Mouse (Mus musculus) embryonic facial prominence, embryonic 11.5 days (tissue): ENCODE data around the gene Myog. TPM values are rescaled to one million over a fixed set of nuclear protein-coding genes. Genes with fewer than 3 reads are reported as not detected.

Source experiments
- ATAC-seq: fragments of 200-750 bp; cut with Nextera tagmentation; replicated peaks from 2 replicates; pipeline ENCODE4 v1.8.0; 2017; ENCODE audit warnings: low read depth; ENCODE audit not compliant: insufficient number of reproducible peaks, low FRiP score, low TSS enrichment
- DNase-seq: peaks from one replicate; pipeline ENCODE4 v3.0.0-alpha.2; 2015; ENCODE audit warnings: low spot score
- H3K27ac ChIP-seq: fragments of 300-500 bp; sonication (generic); replicated peaks from 2 replicates; pipeline ENCODE4 v1.5.1; 2014; ENCODE audit warnings: mild to moderate bottlenecking, low read depth, low read length, control low read depth
- H3K27me3 ChIP-seq: fragments of 300-500 bp; sonication (generic); 2 replicates; pipeline ENCODE4 v1.6.1; 2014; ENCODE audit warnings: mild to moderate bottlenecking, low read length, moderate library complexity, mixed read lengths; ENCODE audit not compliant: control insufficient read depth, insufficient read depth
- H3K36me3 ChIP-seq: fragments of 300-500 bp; sonication (generic); replicated peaks from 2 replicates; pipeline ENCODE4 v1.6.1; 2014; ENCODE audit warnings: low read depth, mild to moderate bottlenecking, low read length, moderate library complexity, mixed read lengths; ENCODE audit not compliant: control insufficient read depth, insufficient read depth
- H3K4me1 ChIP-seq: fragments of 300-500 bp; sonication (generic); 2 replicates; pipeline ENCODE4 v1.6.1; 2014; ENCODE audit warnings: low read length, mixed read lengths; ENCODE audit not compliant: control insufficient read depth, insufficient read depth
- H3K4me2 ChIP-seq: fragments of 300-500 bp; sonication (generic); 2 replicates; pipeline ENCODE4 v1.6.1; 2014; ENCODE audit warnings: low read depth, mild to moderate bottlenecking, control low read depth, low read length, moderate library complexity
- H3K4me3 ChIP-seq: fragments of 300-500 bp; sonication (generic); 2 replicates; pipeline ENCODE4 v1.5.1; 2014; ENCODE audit warnings: low read depth, low read length, control low read depth
- H3K9ac ChIP-seq: fragments of 300-500 bp; sonication (generic); replicated peaks from 2 replicates; pipeline ENCODE4 v1.6.1; 2014; ENCODE audit warnings: mild to moderate bottlenecking, control low read depth, low read length
- H3K9me3 ChIP-seq: fragments of 300-500 bp; sonication (generic); replicated peaks from 2 replicates; pipeline ENCODE4 v1.6.1; 2016; ENCODE audit warnings: mild to moderate bottlenecking, low read length, inconsistent platforms, mixed read lengths; ENCODE audit not compliant: control insufficient read depth
- WGBS: fragments of 180-500 bp; shearing (Covaris S2); extraction: QIAGEN DNeasy Blood & Tissue Kit; methylation state at CpG from one replicate; pipeline ENCODE4 v1.1.7; 2014; 5-methylcytosine and 5-hydroxymethylcytosine counted together
- polyA plus RNA-seq: library from polyadenylated mRNA; unstranded; fragments of >200 nt; fragmentation: Nextera tagmentation; extraction: Ambion mirVana; gene quantifications from 2 replicates; pipeline ENCODE4 v1.2.1, GENCODE M21; 2014

The Myog gene
- polyA plus RNA-seq, 1 experiment from 2014 or later = 19.8 TPM

DNA sequence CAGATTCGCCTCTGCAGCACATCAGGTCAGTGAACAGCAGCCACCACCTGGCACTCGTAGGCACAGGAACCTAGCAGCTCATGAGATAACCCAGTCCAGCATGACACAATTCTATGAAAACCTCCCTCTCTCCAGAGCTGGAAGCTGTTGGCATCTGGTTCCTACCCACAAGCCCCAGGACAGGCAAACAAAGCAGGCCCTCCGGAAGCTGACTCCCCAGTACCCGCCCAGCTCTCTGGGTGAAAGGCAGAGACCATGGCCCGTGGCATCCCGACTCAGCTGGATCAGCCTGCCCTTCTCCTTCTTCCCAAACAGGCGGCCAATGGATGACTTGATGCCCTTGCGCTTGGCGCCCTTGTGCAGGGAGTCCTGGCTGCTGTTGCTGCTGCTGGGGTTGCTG, 26.6 kb downstream of the Myog start:
- no peak for DNase-seq
- ATAC-seq = no peak
- no peak overlapping the region for H3K27ac ChIP-seq

DNA sequence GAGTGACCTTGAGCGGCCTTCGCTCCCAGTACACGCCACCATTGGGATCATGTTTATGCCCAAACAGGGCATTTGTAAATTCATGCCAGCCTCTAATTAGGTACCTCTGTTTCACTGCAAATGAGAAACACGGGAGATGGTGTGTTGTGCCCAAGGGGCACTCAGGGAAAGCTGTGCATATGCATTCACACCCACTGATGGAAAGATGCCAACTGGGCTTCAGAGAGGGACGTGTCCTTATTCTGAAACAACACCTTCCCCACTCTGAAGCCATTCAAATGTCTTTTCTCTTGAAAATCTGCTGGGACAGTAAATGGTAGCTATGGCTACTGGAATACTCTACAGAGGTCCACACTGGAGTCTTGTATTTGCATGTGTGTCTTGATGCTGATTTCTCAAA, 28.5 kb downstream of the Myog start:
- Histone ChIP-seq H3K4me3 (no peak overlapping the region), H3K4me2 (no peak overlapping the region), H3K36me3 (no peaks in the 10 kb centered on the region), H3K9me3 (no peaks in the 10 kb centered on the region), H3K27ac (no peak overlapping the region), H3K4me1 (no peaks in the 10 kb centered on the region), H3K27me3 (no peaks in the 10 kb centered on the region), H3K9ac (no peak overlapping the region)
- WGBS = 85% methylated on average over 5 of the region's 5 CpGs
- DNase-seq (no peak), ATAC-seq (no peak)

More for the DNA sequence above, 26.6 kb downstream of the Myog start:
- no peak overlapping the region for H3K9ac ChIP-seq
- no peaks in the 10 kb centered on the region for H3K36me3 ChIP-seq
- 86% methylated on average over 9 of the region's 9 CpGs for WGBS
- H3K9me3 ChIP-seq = no peaks in the 10 kb centered on the region
- H3K4me3 ChIP-seq = no peak overlapping the region
- H3K4me1 ChIP-seq = no peaks in the 10 kb centered on the region
- H3K27me3 ChIP-seq = no peaks in the 10 kb centered on the region
- no peak overlapping the region for H3K4me2 ChIP-seq

GRCm38 (mm10) chr1:134320691-134321301, 31.0 kb downstream of the Myog start:
- no peak overlapping the region for H3K27ac ChIP-seq
- H3K4me2 ChIP-seq = no peak overlapping the region
- ATAC-seq (peak; percentile 42; the same call in 1 of the 2 replicates), DNase-seq (no peak)
- no peak overlapping the region for H3K4me3 ChIP-seq
- no peaks in the 10 kb centered on the region for H3K9me3 ChIP-seq
- WGBS = 31% methylated on average over 14 of the region's 14 CpGs
- no peaks in the 10 kb centered on the region for H3K27me3 ChIP-seq
- H3K4me1 ChIP-seq = no peaks in the 10 kb centered on the region
- H3K9ac ChIP-seq = no peak overlapping the region
- no peaks in the 10 kb centered on the region for H3K36me3 ChIP-seq

- WGBS = 87% methylated on average over 6 of the region's 6 CpGs
- H3K27ac ChIP-seq = no peak overlapping the region
- H3K9ac ChIP-seq = no peak overlapping the region
- H3K36me3 ChIP-seq = no peaks in the 10 kb centered on the region
- no peak for ATAC-seq
- no peak overlapping the region for H3K4me3 ChIP-seq
- no peaks in the 10 kb centered on the region for H3K27me3 ChIP-seq
- no peak for DNase-seq
- no peaks in the 10 kb centered on the region for H3K9me3 ChIP-seq
- no peak overlapping the region for H3K4me2 ChIP-seq
- no peaks in the 10 kb centered on the region for H3K4me1 ChIP-seq
Measured at GRCm38 (mm10) chr1:134322591-134322990, 32.8 kb downstream of the Myog start.

- no peak overlapping the region for H3K4me2 ChIP-seq
- no peaks in the 10 kb centered on the region for H3K4me1 ChIP-seq
- no peaks in the 10 kb centered on the region for H3K9me3 ChIP-seq
- no peak for DNase-seq
- 91% methylated on average over 12 of the region's 12 CpGs for WGBS
- H3K27me3 ChIP-seq = no peaks in the 10 kb centered on the region
- no peak overlapping the region for H3K9ac ChIP-seq
- H3K4me3 ChIP-seq = no peak overlapping the region
- H3K36me3 ChIP-seq = no peaks in the 10 kb centered on the region
- no peak overlapping the region for H3K27ac ChIP-seq
- ATAC-seq = no peak
Measured at GRCm38 (mm10) chr1:134326841-134327346, 37.1 kb downstream of the Myog start.

- Histone ChIP-seq H3K9me3 (no peaks in the 10 kb centered on the region), H3K4me2 (no peak overlapping the region), H3K9ac (no peak overlapping the region), H3K36me3 (no peaks in the 10 kb centered on the region), H3K27ac (no peak overlapping the region), H3K27me3 (no peaks in the 10 kb centered on the region), H3K4me3 (no peak overlapping the region), H3K4me1 (no peaks in the 10 kb centered on the region)
- peak; percentile 91 for DNase-seq
- 60% methylated on average over 20 of the region's 20 CpGs for WGBS
- no peak for ATAC-seq
Measured at GRCm38 (mm10) chr1:134331879-134332635, 42.3 kb downstream of the Myog start.

DNA sequence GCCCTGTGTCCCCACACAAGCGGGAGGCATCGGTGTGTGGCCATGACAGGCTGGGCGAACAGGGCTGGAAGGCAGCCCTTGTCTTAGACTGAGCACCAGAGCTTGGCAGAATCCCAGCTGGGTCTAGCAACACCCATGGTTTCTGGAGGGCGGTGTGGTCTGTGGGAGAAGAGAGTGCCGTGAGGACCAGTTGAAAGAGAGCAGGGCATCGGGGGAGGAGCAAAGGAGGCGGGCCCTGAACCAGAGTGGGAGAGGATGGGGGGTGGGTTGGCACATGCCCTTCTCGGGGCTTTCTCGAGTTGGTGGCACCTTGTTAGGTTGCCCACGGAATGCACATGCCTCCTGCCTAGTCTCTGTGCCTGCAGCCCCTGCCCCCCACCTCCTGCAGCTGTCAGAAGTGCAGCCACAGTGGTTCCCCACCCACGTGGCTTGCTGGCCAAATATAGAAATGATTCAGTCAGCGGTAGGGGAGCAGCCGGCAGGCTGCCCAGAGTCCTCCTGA, 43.0 kb downstream of the Myog start, which contains the start of gene Ppfia4:
Gene Ppfia4, minus strand, starts transcription at position 159 of the 502 bp plus-strand sequence.
- no peak within 1 kb of the TSS for H3K27ac ChIP-seq
- no peak within 1 kb of the TSS for H3K4me3 ChIP-seq
- 0 out of 2 replicates have a peak, but pooled peaks have one; percentile 41 for ATAC-seq
- H3K4me1 ChIP-seq = no peaks in the 10 kb centered on the region
- no peaks in the 10 kb centered on the region for H3K9me3 ChIP-seq
- H3K4me2 ChIP-seq = no peak within 1 kb of the TSS
- 67% methylated on average over 13 of the region's 13 CpGs for WGBS
- no peaks in the 10 kb centered on the region for H3K36me3 ChIP-seq
- no peak within 1 kb of the TSS for H3K9ac ChIP-seq
- DNase-seq = no peak
- H3K27me3 ChIP-seq = no peaks in the 10 kb centered on the region
